Mouse (Mus musculus): ENCODE data around the gene Cstb.
"Not testable (repeated sequence)": the region's sequence is repeated elsewhere in the genome, so short reads cannot be mapped to it uniquely, and the experiment has no call there.

Gene Cstb

DNA sequence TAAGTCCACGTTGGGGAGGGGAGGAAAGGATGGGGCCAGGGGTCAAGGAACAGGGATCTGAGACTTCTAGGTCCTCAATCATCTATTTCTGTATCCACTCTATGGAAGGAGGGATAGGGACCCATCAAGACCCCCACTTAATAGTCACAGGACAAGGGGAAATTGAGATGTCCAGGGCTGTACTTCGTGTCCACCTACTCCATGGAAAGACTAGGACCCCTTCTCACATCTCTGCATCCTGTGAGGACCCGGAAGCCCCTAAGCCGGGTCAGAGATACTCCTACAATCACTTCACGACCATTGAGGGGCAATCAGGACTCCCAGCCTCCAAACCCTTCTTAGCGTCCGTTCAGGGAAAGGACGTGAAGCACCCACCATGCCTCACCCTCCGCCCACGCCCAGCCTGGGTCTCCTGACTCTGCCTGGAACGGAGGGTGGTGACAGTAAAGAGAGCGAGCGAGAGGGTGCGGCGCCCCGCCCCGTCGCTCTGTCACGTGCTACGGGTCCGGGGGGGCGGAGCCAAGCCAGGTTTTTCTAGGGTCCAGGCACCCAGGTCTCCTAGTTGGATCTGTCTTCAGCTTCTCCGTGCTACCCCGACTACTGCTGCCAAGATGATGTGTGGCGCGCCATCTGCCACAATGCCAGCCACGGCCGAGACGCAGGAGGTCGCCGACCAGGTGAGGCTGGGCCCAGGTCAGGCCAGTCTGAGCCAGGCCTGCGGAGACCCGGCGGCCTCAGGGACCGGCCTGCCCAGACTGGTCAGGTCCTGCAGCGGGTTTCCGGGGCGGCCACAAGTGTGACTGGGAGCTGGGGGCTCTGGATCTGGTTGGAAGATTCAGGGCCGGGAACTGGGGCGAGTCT, at the start of gene Cstb:
Cstb (plus strand) TSS at position 489 of the 861 bp plus-strand sequence.
- peak; percentile 90 for DNase-seq (ENCODE audit: low read depth)

DNA sequence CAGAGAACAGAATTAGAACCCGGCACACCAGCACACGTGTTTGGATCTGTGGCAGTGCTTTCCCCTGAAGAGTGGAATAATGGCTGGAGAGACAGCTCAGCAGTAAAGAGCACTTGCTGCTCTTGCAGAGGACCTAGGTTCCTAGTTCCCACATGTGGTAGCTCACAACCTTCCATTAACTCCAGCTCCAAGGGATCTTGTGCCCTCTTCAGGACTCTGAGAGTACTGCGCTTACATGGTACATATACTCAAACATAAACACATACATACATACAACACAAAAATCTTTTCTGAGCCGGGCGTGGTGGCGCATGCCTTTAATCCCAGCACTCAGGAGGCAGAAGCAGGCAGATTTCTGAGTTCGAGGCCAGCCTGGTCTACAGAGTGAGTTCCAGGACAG, 47.0 kb upstream of the Cstb start:
- DNase-seq (ENCODE audit: low read depth): no peak

DNA sequence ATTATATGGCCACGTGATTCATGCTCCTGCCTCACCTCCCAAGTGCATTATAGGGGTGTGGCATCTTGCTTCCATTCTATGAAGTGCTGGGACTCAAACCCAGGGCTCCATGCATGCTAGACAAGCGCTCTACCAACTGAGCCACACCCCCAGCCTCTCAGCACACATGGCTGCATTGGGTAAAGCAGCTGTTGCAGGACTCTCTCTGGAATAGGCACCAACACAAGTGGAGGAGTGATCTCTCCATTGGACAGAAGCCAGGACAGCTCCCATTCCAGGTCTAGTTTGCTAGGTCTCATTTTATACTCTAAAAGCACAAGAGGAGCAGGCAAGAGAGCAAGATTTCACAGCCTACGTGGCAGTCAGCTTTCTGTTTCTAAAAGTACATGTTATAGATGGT, 41.9 kb upstream of the Cstb start:
- DNase-seq (ENCODE audit: low read depth): no peak

DNA sequence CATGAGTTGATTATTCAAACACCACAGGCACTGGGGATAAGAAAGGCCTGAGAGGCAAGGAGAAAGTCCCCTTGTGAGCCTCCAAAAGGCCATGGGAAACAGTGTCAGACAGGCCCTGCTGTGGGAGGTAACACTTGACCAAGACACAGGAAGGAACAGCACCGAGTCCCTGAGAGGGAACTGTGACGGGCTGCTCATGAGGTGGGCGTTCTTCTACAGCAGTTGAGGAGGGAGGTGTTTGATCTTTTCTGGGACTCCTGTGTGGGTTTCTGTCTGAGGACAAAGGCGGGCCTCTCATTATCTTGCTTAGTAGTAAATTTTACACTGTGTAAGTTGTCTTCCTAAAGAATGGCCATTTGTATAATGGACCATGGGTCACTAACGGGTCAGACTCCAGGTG, 39.9 kb upstream of the Cstb start:
- DNase-seq (ENCODE audit: low read depth): no peak

DNA sequence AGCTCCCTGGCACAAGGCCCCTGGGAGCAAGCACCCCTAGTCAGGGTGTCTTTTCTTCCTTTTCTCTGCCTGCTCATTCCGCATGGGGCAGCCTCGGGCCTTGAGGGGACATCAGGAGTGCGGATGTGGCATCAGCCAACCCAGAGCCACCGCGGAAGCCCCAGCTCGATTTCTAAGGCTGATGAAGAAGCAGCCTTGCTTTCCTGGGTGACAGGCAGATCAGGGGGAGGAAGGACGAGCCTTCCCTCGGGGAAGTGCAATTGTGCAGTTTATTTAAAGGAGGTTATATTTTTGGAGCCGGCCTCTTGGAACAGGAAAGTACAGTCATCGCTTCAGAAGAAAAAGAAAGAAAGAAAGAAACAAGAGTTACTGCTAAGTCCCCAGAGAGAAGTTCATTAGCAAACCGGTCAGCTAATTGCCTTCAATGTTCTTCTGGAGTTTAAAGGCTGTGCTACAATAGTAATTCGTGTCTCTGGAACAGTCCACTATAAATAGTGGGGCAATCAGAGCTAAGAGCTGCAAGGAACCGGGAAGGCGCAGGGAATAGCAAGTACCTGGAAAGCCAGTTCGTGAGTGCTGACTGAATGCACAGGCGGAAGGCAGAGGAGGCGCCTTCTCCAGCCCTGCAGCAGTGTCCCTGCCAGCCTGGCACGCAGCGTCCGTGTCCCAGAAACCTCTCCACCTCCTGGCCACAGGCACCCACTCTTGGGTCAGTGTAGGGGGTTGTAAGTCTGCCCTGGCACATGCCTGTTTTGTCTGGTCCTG, 37.1 kb upstream of the Cstb start:
- no peak for DNase-seq (ENCODE audit: low read depth)

DNA sequence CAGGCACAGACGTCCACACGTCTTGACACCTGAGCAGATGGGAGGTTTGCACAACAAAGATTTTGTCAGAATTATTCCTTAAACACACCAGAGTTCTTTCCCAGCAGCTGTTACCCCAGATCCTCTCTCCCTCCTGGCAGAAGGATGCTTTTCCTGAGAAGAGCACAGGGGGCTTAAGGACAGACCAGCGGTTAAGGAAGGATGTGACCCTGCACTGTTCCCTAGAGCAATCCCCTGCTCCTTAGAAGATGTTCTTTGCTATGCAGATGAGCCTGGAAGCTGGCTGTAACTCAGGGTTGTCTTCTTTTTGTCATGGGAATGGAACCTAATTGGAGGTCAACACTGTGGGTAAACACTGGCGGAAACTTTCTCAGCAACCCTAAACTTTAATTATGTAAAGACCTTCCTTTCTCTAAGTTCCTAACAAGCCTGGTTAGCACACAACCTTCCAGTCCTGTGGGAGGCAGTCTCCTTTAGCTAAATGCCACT, 34.4 kb upstream of the Cstb start:
- no peak for DNase-seq (ENCODE audit: low read depth)

DNA sequence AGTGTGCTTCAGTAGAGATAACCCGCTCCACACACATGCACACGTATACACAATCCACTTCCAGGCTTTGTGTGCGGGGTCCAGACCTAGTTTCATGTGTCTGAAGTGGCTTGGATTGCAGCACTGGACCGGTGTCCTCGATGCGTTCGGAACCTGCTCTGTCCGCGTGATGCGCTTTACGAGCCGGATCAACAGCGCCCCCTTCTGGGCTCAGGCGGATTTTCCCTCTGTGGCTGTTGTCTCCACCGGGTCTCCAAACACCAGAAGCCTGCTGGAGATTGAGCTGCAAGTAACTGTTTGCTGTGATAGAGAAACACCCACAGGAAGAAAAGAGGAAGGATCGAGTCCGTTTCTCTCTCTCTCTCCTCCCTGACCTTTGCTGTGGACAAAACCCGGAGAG, 33.4 kb upstream of the Cstb start:
- peak; percentile 87 for DNase-seq (ENCODE audit: low read depth)

DNA sequence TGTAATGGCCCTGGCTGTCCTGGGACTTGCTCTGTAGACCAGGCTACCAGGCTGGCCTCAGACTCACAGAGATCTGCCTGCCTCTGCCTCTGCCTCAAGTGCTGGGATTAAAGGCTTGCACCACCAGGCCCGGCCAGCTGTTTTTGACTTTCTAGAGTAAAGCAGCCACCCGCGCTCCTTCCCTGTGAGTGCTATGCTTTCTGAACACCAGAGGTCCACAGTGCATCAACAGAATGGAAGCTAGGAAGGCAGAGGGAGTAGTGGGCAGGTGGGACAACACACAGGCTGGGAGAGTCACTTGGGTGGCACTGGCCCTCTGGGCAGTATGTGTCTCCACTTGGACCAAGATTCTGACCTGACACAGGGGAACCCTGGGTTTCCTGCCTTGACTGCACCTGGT, 30.1 kb upstream of the Cstb start:
- DNase-seq (ENCODE audit: low read depth): no peak

DNA sequence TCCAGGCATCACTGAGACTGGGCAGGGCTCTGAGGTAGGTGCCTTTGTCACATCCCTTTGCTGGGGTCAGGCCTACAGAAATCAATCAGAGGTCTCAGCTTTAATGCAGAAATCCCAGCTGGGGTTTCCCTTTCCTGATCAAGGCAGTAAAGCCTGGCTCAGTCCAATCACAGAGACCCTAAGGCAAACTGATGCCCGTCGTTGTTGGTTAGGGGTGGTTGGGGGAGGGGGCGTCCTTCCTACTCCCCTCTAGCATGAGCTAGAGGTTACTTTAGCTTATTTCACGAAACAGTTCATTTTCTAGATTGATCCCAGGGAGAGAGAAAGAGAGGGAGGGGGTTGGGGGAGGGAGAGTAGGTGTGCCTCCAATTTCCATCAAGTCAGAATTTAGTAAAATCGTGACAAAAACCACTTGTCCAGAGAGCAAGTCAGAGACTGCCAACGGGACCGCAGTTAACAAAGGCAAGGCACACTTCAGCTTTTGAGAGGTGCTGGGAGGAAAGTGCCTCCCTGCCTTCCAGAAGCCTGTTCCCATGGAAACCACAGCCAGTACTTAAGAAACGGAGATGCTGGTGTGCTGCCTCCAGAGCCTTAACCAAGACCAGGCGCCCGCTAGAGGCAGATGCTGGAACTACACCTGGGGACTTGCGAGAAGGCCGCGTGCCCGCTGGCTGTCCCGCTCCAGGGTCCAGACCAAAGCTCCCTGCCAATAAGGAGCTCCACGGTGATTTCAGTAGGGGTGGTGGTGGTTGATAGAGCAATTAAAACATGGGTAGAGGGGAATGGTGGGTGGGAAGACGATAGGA, 29.4 kb upstream of the Cstb start:
- peak; percentile 94 for DNase-seq (ENCODE audit: low read depth)

DNA sequence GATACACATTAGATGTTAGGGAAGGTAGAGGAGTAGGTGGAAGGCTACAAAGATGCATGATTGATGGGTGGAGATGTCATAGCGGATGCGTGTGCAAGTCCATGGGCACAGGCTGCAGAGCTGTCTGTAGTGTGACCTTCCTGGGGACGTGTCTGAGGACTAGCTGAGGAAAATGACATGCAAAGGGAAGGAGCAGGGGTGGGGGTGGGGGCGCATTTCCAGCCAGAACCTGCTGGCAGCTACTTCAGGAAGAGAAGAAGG, 28.9 kb upstream of the Cstb start:
- DNase-seq (ENCODE audit: low read depth): no peak

DNA sequence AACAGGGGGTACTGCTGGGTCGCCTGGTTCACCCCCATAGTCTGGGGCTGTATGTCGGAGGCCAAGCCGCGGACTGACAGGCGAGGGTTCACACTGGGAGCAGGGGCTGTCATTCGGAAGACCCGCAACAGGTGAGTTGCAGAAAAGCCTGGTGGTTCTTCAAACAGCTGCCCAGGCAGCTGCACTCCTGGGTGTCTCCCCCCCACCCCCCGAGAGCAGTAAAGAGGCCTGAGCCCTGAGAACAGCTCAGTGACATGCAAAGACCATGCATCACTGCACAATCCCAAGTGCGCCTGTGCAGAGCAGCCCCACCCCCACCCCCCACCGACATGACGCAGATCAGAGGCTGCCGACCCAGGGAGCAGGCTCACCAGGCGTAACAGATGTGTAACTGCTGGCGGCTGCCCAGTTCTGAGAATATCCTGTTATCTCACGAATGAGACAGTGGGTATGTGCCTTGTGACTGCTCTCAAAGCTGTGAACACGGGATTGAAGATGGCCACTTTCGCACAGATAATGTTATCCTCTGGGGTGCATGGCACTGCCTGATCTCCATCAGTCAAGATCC, 26.3 kb upstream of the Cstb start:
- DNase-seq (ENCODE audit: low read depth): peak; percentile 86

DNA sequence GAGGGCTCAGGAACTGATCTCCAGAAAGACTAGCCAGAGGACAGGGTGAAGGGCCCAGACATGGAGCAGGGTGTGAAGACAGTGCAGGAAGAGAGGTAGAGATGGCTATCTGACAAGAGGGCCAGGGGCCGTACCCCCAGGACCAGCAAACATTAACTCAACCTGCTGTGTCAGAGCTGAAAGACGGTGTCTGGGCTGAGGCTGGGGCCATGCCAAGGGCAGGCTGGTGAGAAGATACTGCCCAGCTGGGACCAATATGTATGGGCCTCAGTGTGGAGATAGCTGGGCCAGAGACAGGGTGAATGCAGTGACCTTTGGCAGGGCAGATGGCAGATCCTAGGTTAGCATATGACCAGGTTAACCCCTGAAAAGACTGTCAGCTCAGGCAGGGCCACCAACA, 24.3 kb upstream of the Cstb start:
- no peak for DNase-seq (ENCODE audit: low read depth)

DNA sequence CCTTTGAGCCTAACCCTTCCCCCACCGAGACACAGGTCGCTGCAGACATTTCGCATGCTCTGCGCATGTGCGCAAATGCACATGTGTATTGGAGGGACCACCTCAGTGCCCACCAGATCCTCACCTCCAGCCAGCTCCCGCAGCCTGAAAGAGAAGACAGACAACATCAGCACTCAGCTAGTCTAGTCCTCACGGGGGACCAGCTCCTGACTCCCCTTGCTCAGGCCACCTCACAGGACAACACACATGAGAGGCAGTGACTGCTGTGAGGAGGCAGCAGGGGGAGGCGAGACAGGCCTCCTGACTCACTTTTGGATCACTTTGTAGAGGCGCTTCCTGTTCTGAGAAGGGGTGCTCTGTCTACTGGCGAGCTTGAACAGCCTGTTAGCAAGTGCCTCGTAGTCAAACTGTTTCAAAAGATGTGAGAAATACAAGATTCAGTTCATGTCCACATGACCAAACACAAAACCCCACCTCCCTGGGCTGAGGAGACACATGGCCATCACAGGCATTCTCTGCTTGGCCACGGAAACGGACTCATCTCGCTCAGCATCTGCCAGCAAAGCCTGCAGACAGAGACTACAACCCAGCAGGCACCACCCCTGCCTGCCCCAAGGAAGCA, 23.1 kb upstream of the Cstb start:
- peak; percentile 68 for DNase-seq (ENCODE audit: low read depth)

DNA sequence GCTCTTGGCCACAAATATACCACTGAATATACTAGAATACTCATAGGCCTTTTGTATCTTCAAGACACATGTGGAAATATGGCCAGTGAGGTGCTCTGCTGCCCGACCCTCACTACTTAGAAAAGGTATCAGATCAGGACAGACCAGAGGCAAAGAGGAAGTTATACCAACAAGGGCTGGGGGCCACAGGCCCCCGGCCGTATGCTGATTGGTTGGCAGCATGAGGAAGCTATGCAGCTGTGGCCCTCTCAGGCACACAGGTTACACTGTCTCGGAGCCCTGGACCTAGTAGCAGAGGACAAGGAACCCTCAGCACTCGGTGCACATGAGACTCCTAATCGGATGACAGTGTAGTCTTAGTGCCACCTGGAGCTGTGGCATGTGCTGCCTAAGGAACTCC, 19.3 kb upstream of the Cstb start:
- DNase-seq (ENCODE audit: low read depth): no peak

DNA sequence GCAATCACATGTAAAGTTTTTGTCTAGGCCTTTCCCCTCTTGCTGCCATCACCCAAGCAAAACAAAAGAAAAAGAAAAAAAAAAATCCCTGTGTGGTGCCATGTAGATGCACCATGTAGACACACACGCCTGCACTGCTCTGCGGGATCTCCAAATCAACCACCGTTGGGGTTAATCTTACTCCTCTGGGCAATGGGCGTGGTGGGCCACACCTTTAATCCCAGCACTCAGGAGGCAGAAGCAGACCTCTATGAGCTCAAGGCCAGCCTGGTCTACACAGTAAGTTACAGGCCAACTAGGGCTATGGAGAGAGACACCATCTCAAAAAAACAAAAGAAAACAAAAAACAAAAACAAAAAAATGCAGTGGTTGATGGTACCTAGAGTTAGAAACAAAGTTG, 18.3 kb upstream of the Cstb start:
- no peak for DNase-seq (ENCODE audit: low read depth)

DNA sequence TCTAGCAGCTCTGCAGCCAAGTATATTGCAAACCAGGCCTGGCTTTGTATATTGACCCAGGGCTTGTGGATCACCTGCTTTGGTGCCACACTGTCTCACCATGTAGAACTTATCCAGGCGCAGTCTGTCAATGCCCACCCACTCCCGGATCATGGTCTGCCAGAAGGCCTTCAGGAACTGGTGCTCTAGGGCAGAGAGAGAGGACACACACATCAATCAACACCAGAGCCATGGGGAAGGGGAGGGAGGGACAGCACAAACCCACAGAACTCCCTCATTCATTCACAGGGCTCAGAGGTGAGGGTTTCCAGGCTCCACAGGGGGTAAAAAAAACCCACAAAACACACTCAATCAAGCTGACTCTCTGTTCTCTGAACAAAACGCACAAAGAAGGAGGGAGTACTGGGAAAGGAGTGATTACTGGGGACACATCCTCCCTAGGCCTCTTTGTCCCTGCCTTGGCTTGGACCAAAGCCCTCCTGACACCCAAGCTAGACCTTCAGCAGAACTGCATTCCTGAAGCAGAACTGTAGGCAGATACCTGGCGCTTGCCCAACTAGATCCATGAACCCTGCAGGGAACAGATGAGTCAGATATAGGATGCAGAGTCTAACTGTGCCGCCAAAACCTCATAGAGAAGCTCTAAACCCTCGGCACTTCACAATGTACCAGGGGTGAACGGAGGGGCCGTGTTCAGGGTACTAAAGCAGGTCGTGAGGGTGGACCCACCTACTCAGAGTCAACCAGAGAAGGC, 16.3 kb upstream of the Cstb start:
- no peak for DNase-seq (ENCODE audit: low read depth)

DNA sequence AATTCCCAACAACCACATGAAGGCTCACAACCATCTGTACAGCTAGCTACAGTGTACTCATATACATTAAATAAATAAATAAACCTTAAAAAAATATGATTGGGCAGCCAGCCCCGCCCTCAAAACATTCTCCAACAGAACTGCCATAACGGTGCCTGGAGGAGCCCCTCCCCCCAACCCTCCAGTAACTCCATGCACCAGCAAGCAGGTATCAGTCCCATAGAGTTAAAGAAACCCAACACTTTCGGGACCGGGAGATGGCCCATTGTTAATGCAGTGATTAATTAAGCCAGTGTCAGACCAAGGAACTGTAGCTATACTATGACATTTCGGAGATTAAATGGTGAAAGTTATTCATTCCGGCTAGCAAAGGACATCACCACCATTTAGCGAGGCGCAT, 13.6 kb upstream of the Cstb start:
- no peak for DNase-seq (ENCODE audit: low read depth)

DNA sequence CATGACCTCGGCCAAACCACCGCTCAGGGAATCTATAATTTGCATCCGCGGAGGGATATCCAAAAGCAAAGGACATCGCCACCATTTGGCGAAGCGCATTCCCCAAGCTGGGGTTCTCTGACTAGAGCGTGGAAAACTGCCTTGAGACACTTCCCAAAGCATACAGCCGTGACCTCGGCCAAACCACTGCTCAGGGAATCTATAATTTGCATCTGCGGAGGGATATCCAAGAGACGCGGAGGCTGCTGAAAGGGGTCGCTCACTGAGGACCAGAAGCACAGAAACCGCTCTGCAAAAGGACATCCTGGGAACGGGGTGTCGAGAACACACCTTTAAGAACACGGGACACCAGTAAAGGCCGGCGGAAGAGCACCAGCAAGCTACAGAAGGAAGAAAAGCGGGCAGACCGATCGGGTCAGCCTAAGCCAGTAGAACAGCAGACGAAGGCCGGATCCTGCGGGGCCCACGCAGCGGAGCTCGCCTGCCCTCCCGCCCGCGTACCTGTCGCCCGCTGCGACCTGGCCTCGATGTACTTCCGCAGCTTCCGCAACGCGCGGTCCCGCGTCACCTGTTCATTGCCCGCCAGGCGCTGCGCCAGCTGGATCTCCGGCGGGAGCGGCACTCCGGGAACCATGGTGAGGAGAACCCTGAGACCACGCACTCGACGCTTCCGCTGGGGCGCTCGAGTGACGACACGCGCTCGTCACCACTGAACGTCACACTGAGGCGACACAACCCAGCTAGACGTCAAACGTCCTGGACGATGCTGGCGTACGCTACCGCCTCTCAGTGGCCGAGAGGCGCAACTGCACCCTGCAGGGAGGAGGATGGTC, 12.9 kb upstream of the Cstb start, which contains the start of gene Rrp1:
Rrp1 (minus strand) TSS at position 725 of the 833 bp plus-strand sequence.
- peak; percentile 99 for DNase-seq (ENCODE audit: low read depth)

DNA sequence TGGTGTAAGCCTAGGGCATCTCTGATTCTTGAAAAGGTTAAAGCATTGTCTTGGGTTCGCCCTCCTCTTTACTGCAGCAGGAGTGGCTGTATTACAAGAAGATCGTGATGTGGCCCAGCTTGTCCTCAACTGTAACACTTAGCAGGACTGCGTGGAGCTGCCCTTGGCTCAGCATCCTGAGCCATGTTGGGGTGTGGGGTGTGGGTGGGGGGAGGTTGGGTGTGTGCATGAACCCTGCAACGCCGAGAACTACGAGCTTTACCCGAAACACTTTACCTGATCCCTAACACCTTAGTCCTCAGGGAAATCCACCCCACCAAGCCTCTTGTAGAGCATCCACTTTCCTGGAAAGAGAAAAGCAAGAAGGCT, 12.3 kb upstream of the Cstb start:
- DNase-seq (ENCODE audit: low read depth): no peak

DNA sequence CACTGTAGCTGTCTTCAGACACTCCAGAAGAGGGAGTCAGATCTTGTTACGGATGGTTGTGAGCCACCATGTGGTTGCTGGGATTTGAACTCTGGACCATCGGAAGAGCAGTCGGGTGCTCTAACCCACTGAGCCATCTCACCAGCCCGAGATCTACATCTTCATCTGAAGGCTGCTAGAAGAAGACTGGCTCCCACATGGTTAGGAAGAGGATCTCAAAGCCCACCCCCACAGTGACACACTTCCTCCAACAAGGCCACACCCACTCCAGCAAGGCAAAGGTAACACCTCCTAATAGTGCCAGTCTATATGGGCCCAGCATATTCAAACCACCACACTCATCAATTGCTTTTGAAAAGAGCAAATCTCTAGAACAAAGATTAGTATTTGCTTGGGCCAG, 10.5 kb upstream of the Cstb start:
- not testable (repeated sequence) for DNase-seq (ENCODE audit: low read depth)

Data from naive thymus-derived CD4-positive, alpha-beta T cell, adult 2 months (primary cell).